Mouse (Mus musculus): Measurements from ENCODE around the gene Aoc1.

DNA sequence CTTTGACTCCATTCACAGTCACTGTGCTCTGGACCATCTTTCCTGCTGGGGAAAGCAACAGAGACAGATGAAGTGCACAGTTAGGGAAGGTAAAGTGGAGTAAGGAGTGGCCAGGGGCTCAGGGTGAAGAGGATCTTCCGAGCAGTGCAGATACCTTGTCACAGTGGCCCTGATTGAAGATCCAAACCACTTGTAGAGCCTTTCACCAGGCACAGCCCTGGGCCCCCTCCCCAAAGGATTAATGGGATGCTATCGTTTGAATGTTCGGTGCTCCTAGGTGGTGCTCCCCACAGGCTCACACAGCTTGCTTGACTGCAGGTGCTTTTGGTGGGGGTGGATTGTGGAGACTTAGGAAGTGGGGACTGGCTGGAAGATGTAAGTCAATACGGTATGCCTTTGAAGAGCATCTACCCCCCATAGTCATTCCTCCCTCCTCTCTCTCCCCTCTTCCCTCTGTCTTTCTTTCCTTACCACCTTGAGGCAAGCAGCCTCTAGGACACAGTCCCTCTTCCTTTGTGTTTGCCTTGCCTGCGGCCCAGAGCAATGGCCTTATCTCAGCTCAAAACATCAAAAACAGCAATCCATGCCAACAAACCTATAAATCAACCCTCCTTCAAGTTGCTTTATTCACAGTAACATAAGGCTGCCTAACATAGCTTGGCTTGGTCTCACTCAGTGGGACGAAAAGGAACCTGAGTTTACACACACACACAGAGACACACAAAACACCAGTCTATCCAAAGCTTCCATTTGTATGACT lies 34.2 kb upstream of the Aoc1 start:
- TF ChIP-seq CTCF (IDR thresholded peaks at IDR 0.05; ENCODE audit: low read depth) (no peak), EP300 (IDR thresholded peaks at IDR 0.05; ENCODE audit: low read depth) (no peak)
